Mouse (Mus musculus) liver, postnatal 0 days (tissue): ENCODE measurements at regions not wholly inside any gene's neighbourhood (a gene's known extent, or its start where the extent isn't known, plus 50 kb on each side); places are given as distances from the start of the nearest gene placed in this dataset.

Source experiments
- ATAC-seq: fragments of 200-750 bp; cut with Nextera tagmentation; 2 replicates; pipeline ENCODE4 v1.8.0; 2017; ENCODE audit warnings: mild to moderate bottlenecking, moderate library complexity
- DNase-seq: peaks from one replicate; pipeline ENCODE4 v3.0.0-alpha.2; 2016
- H3K27ac ChIP-seq: fragments of 300-500 bp; sonication (generic); 2 replicates; pipeline ENCODE4 v1.5.1; 2014; ENCODE audit warnings: antibody characterized with exemption, moderate library complexity, mild to moderate bottlenecking, low read depth
- H3K27me3 ChIP-seq: fragments of 300-500 bp; sonication (generic); 2 replicates; pipeline ENCODE4 v1.6.1; 2014; ENCODE audit warnings: low read length, control low read depth, mixed read lengths; ENCODE audit not compliant: insufficient read depth
- H3K36me3 ChIP-seq: fragments of 300-500 bp; sonication (generic); replicated peaks from 2 replicates; pipeline ENCODE4 v1.6.1; 2014; ENCODE audit warnings: mild to moderate bottlenecking, control low read depth, low read length, moderate library complexity, mixed read lengths; ENCODE audit not compliant: insufficient read depth
- H3K4me1 ChIP-seq: fragments of 300-500 bp; sonication (generic); 2 replicates; pipeline ENCODE4 v1.6.1; 2014; ENCODE audit warnings: antibody characterized with exemption, mild to moderate bottlenecking, control low read depth; ENCODE audit not compliant: insufficient read depth
- H3K4me2 ChIP-seq: fragments of 300-500 bp; sonication (generic); 2 replicates; pipeline ENCODE4 v1.6.1; 2014; ENCODE audit warnings: low read depth, mild to moderate bottlenecking, low read length, moderate library complexity, mixed read lengths
- H3K4me3 ChIP-seq: fragments of 300-500 bp; sonication (generic); 2 replicates; pipeline ENCODE4 v1.5.1; 2014; ENCODE audit warnings: low read depth, low read length
- H3K9ac ChIP-seq: fragments of 300-500 bp; sonication (generic); replicated peaks from 2 replicates; pipeline ENCODE4 v1.6.1; 2014; ENCODE audit warnings: mild to moderate bottlenecking, moderate library complexity
- H3K9me3 ChIP-seq: fragments of 300-500 bp; sonication (generic); 2 replicates; pipeline ENCODE4 v1.6.1; 2016; ENCODE audit warnings: mild to moderate bottlenecking, control low read depth, low read length, mixed read lengths
- CTCF ChIP-seq: sonication (generic); IDR thresholded peaks from 2 replicates; pipeline ENCODE4 v1.5.1; 2016; ENCODE audit warnings: antibody characterized with exemption, low read depth
- EP300 ChIP-seq: IDR thresholded peaks from 2 replicates; pipeline ENCODE4 v1.6.1; 2016; ENCODE audit warnings: antibody characterized with exemption, low read depth, mild to moderate bottlenecking
- WGBS: fragments of 180-500 bp; shearing (Covaris S2); extraction: QIAGEN DNeasy Blood & Tissue Kit; methylation state at CpG from one replicate; pipeline ENCODE4 v1.1.7; 2014; ENCODE audit not compliant: insufficient replicate concordance; 5-methylcytosine and 5-hydroxymethylcytosine counted together

GRCm38 (mm10) chr13:81852309-81852978 lies 69.6 kb downstream of the Cetn3 start:
- Histone ChIP-seq H3K4me3 (no peak overlapping the region), H3K4me2 (0 out of 2 replicates have a peak overlapping the region, but pooled peaks have one; percentile 28), H3K36me3 (no peaks in the 10 kb centered on the region), H3K4me1 (no peaks in the 10 kb centered on the region), H3K9ac (no peak overlapping the region), H3K9me3 (no peaks in the 10 kb centered on the region), H3K27ac (peak overlapping the region; percentile 66), H3K27me3 (no peaks in the 10 kb centered on the region)
- WGBS, result 25% methylated on average over 2 of the region's 2 CpGs
- ATAC-seq (peak; percentile 99), DNase-seq (peak; percentile 58)
- TF ChIP-seq CTCF, result no peak
- peak; percentile 67 for TF ChIP-seq EP300

- ATAC-seq (no peak), DNase-seq (no peak)
- H3K9me3 ChIP-seq, result no peaks in the 10 kb centered on the region
- no peak overlapping the region for H3K4me3 ChIP-seq
- H3K4me1 ChIP-seq, result no peaks in the 10 kb centered on the region
- no peaks in the 10 kb centered on the region for H3K27me3 ChIP-seq
- no peak overlapping the region for H3K9ac ChIP-seq
- 42% methylated on average over 4 of the region's 4 CpGs for WGBS
- TF ChIP-seq CTCF (no peak), EP300 (no peak)
- no peak overlapping the region for H3K27ac ChIP-seq
- H3K4me2 ChIP-seq, result no peak overlapping the region
- no peaks in the 10 kb centered on the region for H3K36me3 ChIP-seq
These were observed 73.2 kb downstream of the Cetn3 start for GRCm38 (mm10) chr13:81856072-81856471.

DNA sequence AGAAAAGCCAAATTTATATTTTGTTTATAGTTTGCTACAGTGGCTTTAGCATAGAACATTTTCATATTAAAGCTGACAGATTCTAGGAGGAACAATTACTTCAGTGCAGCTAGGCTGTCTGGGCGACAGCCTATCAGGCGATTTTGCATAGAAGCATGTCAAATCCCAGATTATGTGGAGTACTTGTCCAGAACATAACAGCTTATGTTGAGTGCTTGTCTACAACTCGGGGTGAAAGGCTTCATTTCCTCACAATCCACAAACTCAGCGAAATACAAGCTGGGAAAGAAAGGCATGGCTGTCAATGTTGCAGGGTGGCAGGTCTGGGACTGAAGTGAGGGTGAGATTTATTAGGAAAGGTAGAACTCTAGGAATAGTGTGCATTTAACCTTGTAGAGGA lies 77.8 kb downstream of the Cetn3 start:
- H3K9ac ChIP-seq, result no peak overlapping the region
- H3K27ac ChIP-seq, result no peak overlapping the region
- H3K4me2 ChIP-seq, result no peak overlapping the region
- DNase-seq (no peak), ATAC-seq (no peak)
- no peaks in the 10 kb centered on the region for H3K36me3 ChIP-seq
- TF ChIP-seq EP300, result no peak
- TF ChIP-seq CTCF, result no peak
- H3K27me3 ChIP-seq, result no peaks in the 10 kb centered on the region
- no peaks in the 10 kb centered on the region for H3K4me1 ChIP-seq
- no peak overlapping the region for H3K4me3 ChIP-seq
- 69% methylated on average over 4 of the region's 4 CpGs for WGBS
- no peaks in the 10 kb centered on the region for H3K9me3 ChIP-seq

DNA sequence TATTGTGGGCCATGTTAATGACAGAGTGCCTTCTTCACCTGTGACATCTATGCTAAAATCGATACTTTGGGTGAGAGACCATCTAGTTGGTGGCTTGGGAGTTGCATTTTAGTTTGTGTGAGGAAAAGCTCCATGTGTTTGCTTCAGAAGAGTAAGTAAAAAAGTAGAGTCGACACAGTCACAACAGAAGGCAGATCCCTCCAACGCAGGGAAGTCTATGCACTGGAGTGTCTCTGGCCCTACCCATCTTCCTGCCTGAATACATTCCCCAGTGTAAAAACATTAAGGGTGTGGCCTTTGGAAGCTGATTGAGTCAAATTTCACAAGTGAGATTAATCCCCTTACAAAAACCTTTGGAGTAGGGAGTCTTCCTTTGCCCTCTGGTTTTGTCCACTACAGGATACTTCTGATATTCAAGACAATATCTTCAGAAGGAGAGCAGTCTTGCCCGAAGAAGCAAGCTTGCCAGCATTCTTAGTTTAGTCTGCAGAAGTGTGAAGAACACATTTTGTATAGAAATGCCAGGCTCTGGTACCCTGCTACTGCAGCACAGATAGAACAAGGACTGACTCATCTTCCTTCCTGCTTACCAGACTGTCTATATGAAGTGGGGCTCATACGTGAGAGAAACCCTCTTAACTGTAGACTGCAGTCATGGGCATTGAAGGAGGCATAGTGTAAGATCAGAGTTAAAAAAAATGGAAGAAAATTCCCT lies 79.2 kb downstream of the Cetn3 start:
- DNase-seq (no peak), ATAC-seq (no peak)
- Histone ChIP-seq H3K4me3 (no peak overlapping the region), H3K36me3 (no peaks in the 10 kb centered on the region), H3K4me1 (no peaks in the 10 kb centered on the region), H3K27me3 (no peaks in the 10 kb centered on the region), H3K4me2 (no peak overlapping the region), H3K27ac (no peak overlapping the region), H3K9ac (no peak overlapping the region), H3K9me3 (no peaks in the 10 kb centered on the region)
- TF ChIP-seq CTCF, result no peak
- TF ChIP-seq EP300, result no peak
- WGBS, result 62% methylated on average over 5 of the region's 5 CpGs

DNA sequence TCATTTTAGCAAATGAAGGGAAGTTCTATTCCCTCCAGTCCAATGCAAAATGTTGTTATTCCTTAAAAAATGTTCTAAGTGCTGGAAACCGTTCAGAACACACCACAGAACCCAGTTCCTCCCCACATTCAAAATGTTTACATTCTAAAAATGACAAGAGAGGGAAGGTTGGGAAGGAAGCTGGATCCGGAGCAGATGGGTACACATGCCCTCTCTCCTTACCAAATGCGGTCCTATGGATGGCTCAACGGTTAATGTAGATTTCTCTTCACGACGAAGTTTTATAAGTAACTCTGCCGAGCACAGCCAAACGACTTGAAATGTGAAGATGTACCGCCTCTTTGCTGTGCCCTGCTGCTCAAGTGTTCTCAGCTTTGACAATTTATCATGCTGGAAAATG lies 88.3 kb downstream of the Cetn3 start:
- no peak overlapping the region for H3K4me3 ChIP-seq
- H3K4me2 ChIP-seq, result no peak overlapping the region
- H3K27me3 ChIP-seq, result no peaks in the 10 kb centered on the region
- TF ChIP-seq EP300 (no peak), CTCF (no peak)
- no peak overlapping the region for H3K27ac ChIP-seq
- DNase-seq (no peak), ATAC-seq (no peak)
- no peak overlapping the region for H3K9ac ChIP-seq
- H3K36me3 ChIP-seq, result no peaks in the 10 kb centered on the region
- WGBS, result 74% methylated on average over 9 of the region's 9 CpGs
- H3K4me1 ChIP-seq, result no peaks in the 10 kb centered on the region
- H3K9me3 ChIP-seq, result no peaks in the 10 kb centered on the region

- Histone ChIP-seq H3K4me2 (no peak overlapping the region), H3K4me3 (no peak overlapping the region), H3K9ac (no peak overlapping the region), H3K4me1 (no peaks in the 10 kb centered on the region), H3K36me3 (no peaks in the 10 kb centered on the region), H3K9me3 (no peaks in the 10 kb centered on the region), H3K27me3 (no peaks in the 10 kb centered on the region), H3K27ac (no peak overlapping the region)
- 71% methylated on average over 6 of the region's 6 CpGs for WGBS
- DNase-seq (no peak), ATAC-seq (no peak)
- TF ChIP-seq EP300, result no peak
- TF ChIP-seq CTCF, result no peak
These were observed 103.0 kb downstream of the Cetn3 start for GRCm38 (mm10) chr13:81885879-81886278.
